Mouse (Mus musculus) megakaryocyte, embryonic 14.5 days (primary cell): ENCODE measurements around the gene Gm45837. TPM values are rescaled to one million over a fixed set of nuclear protein-coding genes. Genes with fewer than 3 reads are reported as not detected.

Source experiments
- H3K27me3 ChIP-seq: replicated peaks from 2 replicates; pipeline ENCODE3; 2012; ENCODE audit warnings: inconsistent platforms
- H3K36me3 ChIP-seq: replicated peaks from 2 replicates; pipeline ENCODE3; 2012; ENCODE audit warnings: low read length, inconsistent platforms, mixed read lengths
- H3K4me1 ChIP-seq: 2 replicates; pipeline ENCODE4 v1.6.1; 2012; ENCODE audit warnings: inconsistent platforms
- H3K4me3 ChIP-seq: replicated peaks from 2 replicates; pipeline ENCODE3; 2012; ENCODE audit warnings: moderate library complexity, mild to moderate bottlenecking, inconsistent platforms
- H3K9me3 ChIP-seq: 2 replicates; pipeline ENCODE4 v1.6.1; 2012; ENCODE audit warnings: inconsistent platforms
- FLI1 ChIP-seq: IDR thresholded peaks from 2 replicates; pipeline ENCODE4 v1.6.1; 2012; ENCODE audit warnings: low read length, inconsistent platforms, mixed read lengths
- GATA1 ChIP-seq: IDR thresholded peaks from 3 replicates; pipeline ENCODE4 v1.6.1; 2012; ENCODE audit warnings: mixed read lengths, low read length, inconsistent platforms, borderline replicate concordance
- polyA plus RNA-seq: library from polyadenylated mRNA; stranded (reverse); fragments of >175 nt; gene quantifications from 2 replicates; pipeline ENCODE4 v1.2.3, GENCODE M21; 2012; ENCODE audit warnings: low replicate concordance; ENCODE audit not compliant: insufficient read depth

The Gm45837 gene
- polyA plus RNA-seq, 1 experiment, result 1.4 TPM

- Histone ChIP-seq H3K9me3 (peaks cover 2% of the 10 kb centered on the region), H3K36me3 (peaks cover 83% of the 10 kb centered on the region), H3K4me3 (peak overlapping the region; percentile 56), H3K4me1 (peaks cover 89% of the 10 kb centered on the region), H3K27me3 (no peaks in the 10 kb centered on the region)
- no peak for TF ChIP-seq GATA1
- no peak for TF ChIP-seq FLI1
Measured at GRCm38 (mm10) chr7:101414209-101414608, 3.5 kb downstream of the Gm45837 start.

- Histone ChIP-seq H3K4me3 (peak overlapping the region; percentile 65), H3K27me3 (no peaks in the 10 kb centered on the region), H3K9me3 (no peaks in the 10 kb centered on the region), H3K36me3 (peaks cover 76% of the 10 kb centered on the region), H3K4me1 (peaks cover 92% of the 10 kb centered on the region)
- no peak for TF ChIP-seq GATA1
- no peak for TF ChIP-seq FLI1
Measured at GRCm38 (mm10) chr7:101414661-101415511, 4.2 kb downstream of the Gm45837 start.

GRCm38 (mm10) chr7:101415512-101416100, 4.9 kb downstream of the Gm45837 start:
- TF ChIP-seq FLI1 (no peak), GATA1 (no peak)
- peak overlapping the region; percentile 42 for H3K4me3 ChIP-seq
- H3K9me3 ChIP-seq, result no peaks in the 10 kb centered on the region
- peaks cover 86% of the 10 kb centered on the region for H3K4me1 ChIP-seq
- no peaks in the 10 kb centered on the region for H3K27me3 ChIP-seq
- peaks cover 69% of the 10 kb centered on the region for H3K36me3 ChIP-seq

- no peak for TF ChIP-seq FLI1
- TF ChIP-seq GATA1, result no peak
- H3K27me3 ChIP-seq, result peaks cover 5% of the 10 kb centered on the region
- H3K4me3 ChIP-seq, result no peak overlapping the region
- peaks cover 86% of the 10 kb centered on the region for H3K4me1 ChIP-seq
- H3K9me3 ChIP-seq, result no peaks in the 10 kb centered on the region
- H3K36me3 ChIP-seq, result peaks cover 61% of the 10 kb centered on the region
Measured at GRCm38 (mm10) chr7:101416391-101416790, 5.7 kb downstream of the Gm45837 start.

DNA sequence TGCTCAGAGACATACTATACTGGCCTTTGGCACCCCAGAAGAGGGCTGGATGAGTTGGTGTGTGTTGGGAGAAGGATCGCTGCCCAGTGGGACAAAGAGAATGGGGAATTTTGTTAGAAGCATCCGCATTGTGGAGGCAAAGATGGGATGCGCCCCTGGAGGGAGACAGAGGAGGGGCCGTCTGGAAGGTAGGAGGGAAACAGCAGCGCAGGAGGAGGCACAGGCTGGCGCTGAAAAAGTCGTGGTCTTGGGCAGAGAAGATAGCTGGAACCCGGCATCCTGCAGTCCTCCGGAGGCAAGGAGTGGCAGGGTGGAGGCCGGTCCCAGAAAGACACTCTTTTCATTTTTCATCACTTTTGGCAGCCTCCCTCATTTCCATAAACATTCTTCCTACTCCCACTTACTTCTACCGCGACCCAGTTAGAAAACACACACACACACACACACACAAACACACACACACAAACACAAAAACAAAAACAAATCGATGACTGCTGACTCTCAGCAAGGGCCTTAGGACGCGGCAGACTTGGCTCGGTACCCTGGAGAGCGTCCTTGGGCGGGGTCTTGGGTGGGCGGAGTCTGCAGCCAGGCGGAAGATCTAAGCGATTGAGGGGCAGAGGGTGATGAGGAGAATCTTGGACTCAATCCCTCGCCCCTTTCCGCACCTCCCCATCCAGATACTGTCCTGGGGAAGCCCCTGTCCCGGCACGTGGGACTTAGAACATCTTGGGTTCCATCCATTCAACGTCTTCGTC, 8.5 kb downstream of the Gm45837 start:
- TF ChIP-seq FLI1 (no peak), GATA1 (no peak)
- Histone ChIP-seq H3K4me3 (peak overlapping the region; percentile 18), H3K36me3 (peaks cover 33% of the 10 kb centered on the region), H3K9me3 (no peaks in the 10 kb centered on the region), H3K4me1 (peaks cover 70% of the 10 kb centered on the region), H3K27me3 (peaks cover 26% of the 10 kb centered on the region)

DNA sequence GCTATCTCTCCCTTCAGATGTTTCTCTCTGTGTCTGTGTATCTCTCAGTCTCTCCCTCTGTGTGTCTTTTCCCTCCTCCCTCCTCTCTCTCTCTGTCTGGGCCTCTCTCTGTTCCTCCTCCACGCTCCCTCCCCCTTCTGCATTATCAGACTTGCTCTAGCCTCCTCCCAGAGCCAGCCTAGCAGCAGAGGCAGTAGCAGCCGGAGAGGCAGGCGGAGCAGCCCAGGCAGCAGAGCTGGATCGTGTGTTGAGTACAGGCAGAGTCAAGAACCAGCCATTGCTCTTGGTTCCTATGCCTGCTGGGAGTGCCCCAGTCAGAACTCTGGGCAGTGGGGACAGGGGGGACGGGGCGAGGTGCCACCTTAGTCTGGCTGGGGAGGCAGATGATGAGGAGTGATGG, 10.8 kb downstream of the Gm45837 start, which contains the start of gene Pde2a:
Gene Pde2a (plus strand): TSS at position 163 of the 400 bp plus-strand sequence.
- peaks cover 47% of the 10 kb centered on the region for H3K27me3 ChIP-seq
- H3K4me1 ChIP-seq, result peaks cover 47% of the 10 kb centered on the region
- H3K4me3 ChIP-seq, result no peak within 1 kb of the TSS
- H3K36me3 ChIP-seq, result peaks cover 11% of the 10 kb centered on the region
- TF ChIP-seq GATA1 (no peak), FLI1 (no peak)
- H3K9me3 ChIP-seq, result no peaks in the 10 kb centered on the region

DNA sequence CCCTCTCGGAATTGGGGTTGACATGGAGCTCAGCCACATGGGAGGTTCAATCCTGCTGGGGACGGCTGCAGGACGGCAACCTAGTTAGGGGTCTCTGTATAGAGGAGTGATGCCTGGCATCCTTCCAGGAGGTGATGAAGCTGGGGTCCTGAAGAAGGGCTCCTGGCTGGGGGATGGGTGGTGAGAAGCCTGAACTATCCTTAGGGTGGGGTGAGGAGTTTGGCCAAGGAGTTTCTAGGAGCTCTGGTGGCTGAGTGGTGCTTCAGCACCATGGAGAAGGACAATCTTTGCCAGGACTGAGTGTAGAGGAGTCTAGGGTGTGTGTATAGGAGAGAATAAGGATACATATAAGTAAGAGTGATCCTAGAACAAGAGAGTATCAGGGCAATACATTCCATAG, 11.4 kb downstream of the Gm45837 start:
- Histone ChIP-seq H3K36me3 (peaks cover 6% of the 10 kb centered on the region), H3K4me1 (peaks cover 41% of the 10 kb centered on the region), H3K4me3 (no peak overlapping the region), H3K27me3 (peaks cover 51% of the 10 kb centered on the region), H3K9me3 (no peaks in the 10 kb centered on the region)
- no peak for TF ChIP-seq GATA1
- no peak for TF ChIP-seq FLI1

- TF ChIP-seq GATA1 (no peak), FLI1 (no peak)
- peak overlapping the region; percentile 21 for H3K4me3 ChIP-seq
- H3K27me3 ChIP-seq, result peaks cover 53% of the 10 kb centered on the region
- H3K36me3 ChIP-seq, result peaks cover under 1% of the 10 kb centered on the region
- H3K4me1 ChIP-seq, result peaks cover 36% of the 10 kb centered on the region
- H3K9me3 ChIP-seq, result no peaks in the 10 kb centered on the region
Measured at GRCm38 (mm10) chr7:101422646-101423045, 12.0 kb downstream of the Gm45837 start.

GRCm38 (mm10) chr7:101423970-101424369, 13.3 kb downstream of the Gm45837 start:
- Histone ChIP-seq H3K4me3 (no peak overlapping the region), H3K27me3 (peaks cover 60% of the 10 kb centered on the region), H3K4me1 (peaks cover 29% of the 10 kb centered on the region), H3K36me3 (no peaks in the 10 kb centered on the region), H3K9me3 (no peaks in the 10 kb centered on the region)
- TF ChIP-seq FLI1, result no peak
- TF ChIP-seq GATA1, result no peak

- Histone ChIP-seq H3K4me1 (peaks cover 22% of the 10 kb centered on the region), H3K4me3 (no peak overlapping the region), H3K9me3 (no peaks in the 10 kb centered on the region), H3K27me3 (peaks cover 74% of the 10 kb centered on the region), H3K36me3 (no peaks in the 10 kb centered on the region)
- TF ChIP-seq FLI1, result no peak
- TF ChIP-seq GATA1, result no peak
Measured at GRCm38 (mm10) chr7:101426692-101427091, 16.0 kb downstream of the Gm45837 start.
